Mouse (Mus musculus) kidney, adult 18-20 months (tissue): ENCODE measurements around the gene Olfr201.
"Not testable (repeated sequence)": the region's sequence is repeated elsewhere in the genome, so short reads cannot be mapped to it uniquely, and the experiment has no call there.

Source experiments
- DNase-seq: peaks from one replicate; pipeline ENCODE4 v3.0.0; 2021

Olfr201 gene

GRCm38 (mm10) chr16:59272532-59272931, at the start of gene Olfr201:
Gene Olfr201, minus strand, starts transcription at chr16:59272632.
- not testable (repeated sequence) for DNase-seq

- DNase-seq = no peak
Observed at GRCm38 (mm10) chr16:59318148-59318547, 45.7 kb upstream of the Olfr201 start, which contains the start of gene Olfr204. Gene Olfr204, minus strand, starts transcription at chr16:59318248.

GRCm38 (mm10) chr16:59298581-59298980, 26.1 kb upstream of the Olfr201 start, which contains the start of gene Olfr203:
Gene Olfr203, plus strand, starts transcription at chr16:59298881.
- no peak for DNase-seq

- not testable (repeated sequence) for DNase-seq
Observed at GRCm38 (mm10) chr16:59287576-59287975, 15.1 kb upstream of the Olfr201 start.

GRCm38 (mm10) chr16:59286693-59287092, 14.3 kb upstream of the Olfr201 start, which contains the start of gene Olfr202:
Gene Olfr202, minus strand, starts transcription at chr16:59286793.
- DNase-seq = no peak

GRCm38 (mm10) chr16:59283476-59283875, 11.0 kb upstream of the Olfr201 start:
- DNase-seq = no peak

GRCm38 (mm10) chr16:59280542-59280941, 8.1 kb upstream of the Olfr201 start:
- no peak for DNase-seq

- not testable (repeated sequence) for DNase-seq
Observed at GRCm38 (mm10) chr16:59269097-59269496, 3.3 kb downstream of the Olfr201 start.

- no peak for DNase-seq
Observed at GRCm38 (mm10) chr16:59249684-59250083, 22.7 kb downstream of the Olfr201 start.

GRCm38 (mm10) chr16:59219667-59220066, 52.8 kb downstream of the Olfr201 start, which contains the start of gene Olfr199:
Gene Olfr199, minus strand, starts transcription at chr16:59219767.
- not testable (repeated sequence) for DNase-seq

GRCm38 (mm10) chr16:59217861-59218260, 54.6 kb downstream of the Olfr201 start:
- DNase-seq = not testable (repeated sequence)
